Mouse (Mus musculus) limb, embryonic 13.5 days (tissue): ENCODE data around the gene Dennd1a. TPM values are rescaled to one million over a fixed set of nuclear protein-coding genes. Genes with fewer than 3 reads are reported as not detected.

Source experiments
- ATAC-seq: fragments of 200-750 bp; cut with Nextera tagmentation; 2 replicates; pipeline ENCODE4 v1.8.0; 2017; ENCODE audit warnings: low read depth, moderate number of reproducible peaks, moderate TSS enrichment; ENCODE audit not compliant: low FRiP score
- H3K27ac ChIP-seq: fragments of 300-500 bp; sonication (generic); 2 replicates; pipeline ENCODE4 v1.5.1; 2015; ENCODE audit warnings: inconsistent platforms, mild to moderate bottlenecking, moderate library complexity
- H3K27me3 ChIP-seq: fragments of 300-500 bp; sonication (generic); 2 replicates; pipeline ENCODE4 v1.6.1; 2015; ENCODE audit warnings: mild to moderate bottlenecking, inconsistent platforms
- H3K36me3 ChIP-seq: fragments of 300-500 bp; sonication (generic); 2 replicates; pipeline ENCODE4 v1.6.1; 2015; ENCODE audit warnings: inconsistent platforms, mild to moderate bottlenecking, moderate library complexity
- H3K4me1 ChIP-seq: fragments of 300-500 bp; sonication (generic); 2 replicates; pipeline ENCODE4 v1.6.1; 2015; ENCODE audit warnings: inconsistent platforms
- H3K4me2 ChIP-seq: fragments of 300-500 bp; sonication (generic); replicated peaks from 2 replicates; pipeline ENCODE4 v1.6.1; 2015; ENCODE audit warnings: inconsistent platforms, mild to moderate bottlenecking, moderate library complexity
- H3K4me3 ChIP-seq: fragments of 300-500 bp; sonication (generic); 2 replicates; pipeline ENCODE4 v1.5.1; 2015; ENCODE audit warnings: moderate library complexity, mild to moderate bottlenecking, inconsistent platforms
- H3K9ac ChIP-seq: fragments of 300-500 bp; sonication (generic); 2 replicates; pipeline ENCODE4 v1.6.1; 2015; ENCODE audit warnings: mild to moderate bottlenecking, inconsistent platforms
- H3K9me3 ChIP-seq: fragments of 300-500 bp; sonication (generic); 2 replicates; pipeline ENCODE4 v1.6.1; 2016; ENCODE audit warnings: inconsistent platforms
- WGBS: fragments of 180-500 bp; shearing (Covaris S2); methylation state at CpG from one replicate; pipeline ENCODE4 v1.1.7; 2015; 5-methylcytosine and 5-hydroxymethylcytosine counted together
- microRNA-seq: library from miRNA; unstranded; fragments of <30 nt; microRNA quantifications from one replicate; pipeline ENCODE4, GENCODE M21; 2016
- polyA plus RNA-seq: library from polyadenylated mRNA; unstranded; fragments of >200 nt; fragmentation: Nextera tagmentation; extraction: Ambion mirVana; gene quantifications from 2 replicates; pipeline ENCODE4 v1.2.1, GENCODE M21; 2015

The Dennd1a gene
- polyA plus RNA-seq, 1 experiment from 2014 or later = 15.8 TPM

- peaks cover 41% of the 10 kb centered on the region for H3K4me1 ChIP-seq
- H3K9me3 ChIP-seq = no peaks in the 10 kb centered on the region
- H3K4me2 ChIP-seq = no peak overlapping the region
- H3K27me3 ChIP-seq = 0 out of 2 replicates have a peak, but pooled peaks cover 4% of the 10 kb centered on the region
- no peak overlapping the region for H3K4me3 ChIP-seq
- WGBS = 83% methylated on average over 2 of the region's 2 CpGs
- H3K9ac ChIP-seq = no peak overlapping the region
- no peak overlapping the region for H3K27ac ChIP-seq
- ATAC-seq = no peak
- H3K36me3 ChIP-seq = no peaks in the 10 kb centered on the region
Measured at GRCm38 (mm10) chr2:37756220-37756930, 530.8 kb downstream of the Dennd1a start.

- no peak overlapping the region for H3K4me3 ChIP-seq
- no peaks in the 10 kb centered on the region for H3K36me3 ChIP-seq
- H3K9me3 ChIP-seq = no peaks in the 10 kb centered on the region
- ATAC-seq = no peak
- no peak overlapping the region for H3K9ac ChIP-seq
- no peak overlapping the region for H3K4me2 ChIP-seq
- H3K27me3 ChIP-seq = no peaks in the 10 kb centered on the region
- 89% methylated on average over 1 of the region's 1 CpGs for WGBS
- H3K27ac ChIP-seq = no peak overlapping the region
- peaks cover 43% of the 10 kb centered on the region for H3K4me1 ChIP-seq
Measured at GRCm38 (mm10) chr2:37751114-37751513, 536.1 kb downstream of the Dennd1a start.

- H3K27ac ChIP-seq = peak overlapping the region; percentile 78
- H3K36me3 ChIP-seq = no peaks in the 10 kb centered on the region
- WGBS = 33% methylated on average over 6 of the region's 6 CpGs
- H3K4me1 ChIP-seq = peaks cover 32% of the 10 kb centered on the region
- no peaks in the 10 kb centered on the region for H3K9me3 ChIP-seq
- H3K9ac ChIP-seq = no peak overlapping the region; the same call in 1 of the 2 replicates
- ATAC-seq = no peak
- no peaks in the 10 kb centered on the region for H3K27me3 ChIP-seq
- H3K4me3 ChIP-seq = no peak overlapping the region
- H3K4me2 ChIP-seq = no peak overlapping the region
Measured at GRCm38 (mm10) chr2:37749323-37749722, 537.9 kb downstream of the Dennd1a start.

Small RNA genes lying within 50 kb of the gene (microRNA-seq; reads per million reads assigned to microRNA genes)
- gene Gm44455 = not detected

Other genes starting within 250 kb of the Dennd1a start
- 15.4 and 17.4 TPM in 2 replicates for gene Lhx2, start 51.9 kb upstream of the Dennd1a start, polyA plus RNA-seq
- 179 and 181 TPM in 2 replicates for gene Nek6, start 224.3 kb upstream of the Dennd1a start, polyA plus RNA-seq